Comparison of ENCODE assay signal across 8 mouse cellular contexts in genomic region chr1:39734311-39734710, GRCm38 (mm10). TPM values are rescaled to one million over a fixed set of nuclear protein-coding genes. Genes with fewer than 3 reads are reported as not detected.
DNase-seq lines count a peak whose midpoint lies in the region; ATAC-seq lines count a peak whose summit lies in the region.

No protein-coding gene starts in this region.

- ATAC-seq in forebrain, embryonic 12.5 days (ENCODE audit: low FRiP score) = no peak
- no peak for ATAC-seq in embryonic facial prominence, embryonic 12.5 days (ENCODE audit: insufficient number of reproducible peaks, insufficient read depth, low FRiP score, low TSS enrichment)

- H3K27me3 ChIP-seq in forebrain, embryonic 10.5 days (ENCODE audit: poor library complexity, severe bottlenecking) = peaks cover 64% of the 10 kb centered on the region
- H3K27me3 ChIP-seq in forebrain, embryonic 12.5 days = peaks cover 40% of the 10 kb centered on the region
- no peaks in the 10 kb centered on the region for H3K27me3 ChIP-seq in embryonic facial prominence, embryonic 12.5 days

- peak overlapping the region; percentile 48; the same call in 1 of the 2 replicates for H3K27ac ChIP-seq in forebrain, embryonic 10.5 days
- H3K27ac ChIP-seq in forebrain, embryonic 12.5 days = no peak overlapping the region
- peak overlapping the region; percentile 4 for H3K27ac ChIP-seq in embryonic facial prominence, embryonic 12.5 days

- H3K9me3 ChIP-seq in forebrain, embryonic 10.5 days = peaks cover 12% of the 10 kb centered on the region; the same call in 1 of the 2 replicates
- no peaks in the 10 kb centered on the region for H3K9me3 ChIP-seq in forebrain, embryonic 12.5 days
- no peaks in the 10 kb centered on the region for H3K9me3 ChIP-seq in embryonic facial prominence, embryonic 12.5 days

- peaks cover 45% of the 10 kb centered on the region for H3K4me1 ChIP-seq in forebrain, embryonic 10.5 days
- H3K4me1 ChIP-seq in forebrain, embryonic 12.5 days = peaks cover 32% of the 10 kb centered on the region
- peaks cover 24% of the 10 kb centered on the region for H3K4me1 ChIP-seq in embryonic facial prominence, embryonic 12.5 days

- no peak overlapping the region for H3K4me2 ChIP-seq in forebrain, embryonic 12.5 days
- no peak overlapping the region for H3K4me2 ChIP-seq in embryonic facial prominence, embryonic 12.5 days (replicated peaks)

- H3K4me3 ChIP-seq in forebrain, embryonic 10.5 days = no peak overlapping the region
- no peak overlapping the region for H3K4me3 ChIP-seq in forebrain, embryonic 12.5 days (replicated peaks)
- no peak overlapping the region for H3K4me3 ChIP-seq in embryonic facial prominence, embryonic 12.5 days

- DNase-seq in forebrain, embryonic 10.5 days (ENCODE audit: extremely low spot score, low spot score) = no peak
- peak; percentile 61 for DNase-seq in kidney, postnatal 10 days
- DNase-seq in natural killer cell, adult 2 months (ENCODE audit: low spot score in 2 of 2) = peak; percentile 35 to 49
- DNase-seq in adipocyte (ENCODE audit: low spot score) = no peak
- no peak for DNase-seq in c-Kit-positive CD71-positive TER-119-positive erythroid progenitor cells, embryonic 14.5 days (ENCODE audit: low spot score)
- no peak for DNase-seq in urinary bladder, postnatal 10 days (ENCODE audit: low spot score)

- 90% methylated on average over 13 of the region's 13 CpGs for WGBS in forebrain, embryonic 10.5 days
- WGBS in forebrain, embryonic 12.5 days = 92% methylated on average over 13 of the region's 13 CpGs
- 86% methylated on average over 13 of the region's 13 CpGs for WGBS in embryonic facial prominence, embryonic 12.5 days

- no peaks in the 10 kb centered on the region for H3K36me3 ChIP-seq in forebrain, embryonic 10.5 days (replicated peaks)
- no peaks in the 10 kb centered on the region for H3K36me3 ChIP-seq in forebrain, embryonic 12.5 days (replicated peaks)
- H3K36me3 ChIP-seq in embryonic facial prominence, embryonic 12.5 days = no peaks in the 10 kb centered on the region

- H3K9ac ChIP-seq in forebrain, embryonic 12.5 days = no peak overlapping the region
- H3K9ac ChIP-seq in embryonic facial prominence, embryonic 12.5 days = no peak overlapping the region

RNA-seq across cellular contexts. Expression of gene Rfx8, which starts 13.5 kb away (rescaled TPM):
- polyA plus RNA-seq in forebrain, embryonic 10.5 days (2016; fragmentation: Nextera tagmentation; extraction: Ambion mirVana) = 0.22 and 0.34 TPM in 2 replicates
- polyA plus RNA-seq in forebrain, embryonic 12.5 days (2016; fragmentation: Nextera tagmentation; extraction: Ambion mirVana) = not detected in 2 replicates
- polyA plus RNA-seq in embryonic facial prominence, embryonic 12.5 days (2016; fragmentation: Nextera tagmentation; extraction: Ambion mirVana) = 3.0 and 3.3 TPM in 2 replicates

Comparison
In these comparisons a context has a peak if more than half of its experiments do, and no peak if none do; other contexts are left out.
1. DNase-seq: peak in kidney, postnatal 10 days (single experiment) and natural killer cell, adult 2 months (2 of 2); none in forebrain, embryonic 10.5 days (single experiment), adipocyte (single experiment), c-Kit-positive CD71-positive TER-119-positive erythroid progenitor cells, embryonic 14.5 days (single experiment) and urinary bladder, postnatal 10 days (single experiment).